Mouse (Mus musculus) cerebellum, adult 11-12 months (tissue): Measurements from ENCODE around the gene Taldo1.
A peak's percentile ranks its signal among the peaks of the same experiment; 100 is the strongest.
"Not testable (repeated sequence)": the region's sequence is repeated elsewhere in the genome, so short reads cannot be mapped to it uniquely, and the experiment has no call there.

ENCODE experiments used
- DNase-seq: peaks from one replicate; pipeline ENCODE4 v3.0.0; 2022

The Taldo1 gene

GRCm38 (mm10) chr7:141442199-141442598, 50.2 kb downstream of the Taldo1 start:
- peak; percentile 47 for DNase-seq

GRCm38 (mm10) chr7:141443081-141443821, 51.3 kb downstream of the Taldo1 start:
- peak; percentile 63 for DNase-seq

GRCm38 (mm10) chr7:141443828-141444237, 51.8 kb downstream of the Taldo1 start, which contains the start of gene Pidd1:
Gene Pidd1, minus strand, starts transcription at chr7:141444025.
- peak; percentile 42 for DNase-seq

GRCm38 (mm10) chr7:141446374-141446773, 54.4 kb downstream of the Taldo1 start:
- not testable (repeated sequence) for DNase-seq

DNA sequence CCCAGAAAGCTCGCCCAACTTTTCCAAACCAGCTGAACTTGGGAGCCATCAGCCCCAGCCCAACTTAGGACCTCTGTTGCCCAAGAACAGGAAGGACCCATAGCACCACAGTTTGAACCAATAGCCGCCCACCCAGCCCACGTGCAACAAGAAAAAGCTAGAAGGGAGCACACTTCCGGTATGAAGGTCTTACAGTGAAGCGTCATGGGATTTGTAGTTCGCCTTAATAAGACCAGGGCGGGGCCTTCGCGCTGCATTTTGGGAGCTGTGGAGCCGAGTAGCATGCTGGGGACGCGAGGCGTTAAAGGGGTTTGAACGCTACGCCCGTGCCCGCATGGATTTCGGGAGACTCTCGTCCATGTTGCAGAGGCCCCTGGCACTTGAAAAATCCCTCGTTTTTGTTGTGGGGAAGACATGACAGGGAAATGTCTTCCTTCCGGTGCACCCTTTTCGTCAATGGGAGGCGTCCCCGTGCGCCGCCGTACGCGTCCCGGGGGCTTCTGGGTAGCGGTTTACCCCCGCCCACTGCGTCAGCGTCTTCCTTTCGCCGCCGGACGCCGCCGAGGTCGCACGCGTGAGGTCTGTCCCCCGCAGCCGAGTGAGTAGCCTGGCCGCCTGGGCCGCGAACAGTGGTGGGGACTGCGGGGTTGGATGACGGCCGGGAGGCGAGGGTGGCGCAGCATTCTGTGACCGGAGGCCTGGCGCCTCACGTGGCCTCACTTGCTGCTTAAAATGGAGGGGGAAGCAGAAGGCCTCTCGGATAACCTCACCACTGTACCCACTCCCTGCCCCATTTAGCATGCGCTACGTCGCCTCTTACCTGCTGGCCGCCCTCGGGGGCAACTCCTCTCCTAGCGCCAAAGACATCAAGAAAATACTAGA, 55.4 kb downstream of the Taldo1 start, which contains the start of gene Rplp2:
Gene Rplp2, plus strand, starts transcription at position 261 of the 882 bp plus-strand sequence.
- peak; percentile 92 for DNase-seq

DNA sequence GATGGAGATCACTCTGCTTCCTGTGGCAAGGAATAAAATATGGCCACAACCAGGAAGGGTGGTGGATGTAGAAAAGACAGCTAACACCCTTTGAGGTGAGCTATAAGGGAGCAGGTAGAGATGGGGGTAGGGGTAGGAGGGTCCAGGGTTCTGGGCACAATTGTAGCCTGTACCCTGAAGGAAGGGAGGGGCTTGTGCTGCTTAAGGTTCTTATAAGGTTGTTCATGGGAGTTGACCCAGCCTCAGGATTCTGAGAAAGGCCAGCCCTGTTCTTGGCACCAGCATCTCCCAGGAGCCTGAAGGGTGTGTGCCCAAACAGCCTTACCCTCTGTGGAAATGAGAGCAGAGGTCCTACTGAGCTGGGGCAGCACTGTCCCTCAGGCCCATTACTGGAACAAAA, 59.9 kb downstream of the Taldo1 start:
- DNase-seq = peak; percentile 33
